Mouse (Mus musculus) heart, adult 2 months (tissue): Measurements from ENCODE around the gene Atrnl1. TPM values are rescaled to one million over a fixed set of nuclear protein-coding genes. Genes with fewer than 3 reads are reported as not detected.

Experiments
- DNase-seq, 2 experiments: peaks; one replicate each; pipeline ENCODE4 v3.0.0; 2021
- H3K27ac ChIP-seq: fragments of 200-600 bp; 2 replicates; pipeline ENCODE4 v1.8.1; 2022
- H3K27me3 ChIP-seq: fragments of 200-500 bp; 2 replicates; pipeline ENCODE4 v1.6.1; 2012; ENCODE audit warnings: mild to moderate bottlenecking, low read length, inconsistent platforms, mixed read lengths; ENCODE audit not compliant: control insufficient read depth, insufficient read depth
- H3K36me3 ChIP-seq: fragments of 200-500 bp; 2 replicates; pipeline ENCODE4 v1.6.1; 2012; ENCODE audit warnings: low read length, inconsistent platforms; ENCODE audit not compliant: control insufficient read depth, insufficient read depth
- H3K4me1 ChIP-seq: fragments of 200-500 bp; 2 replicates; pipeline ENCODE4 v1.6.1; 2011; ENCODE audit warnings: low read length; ENCODE audit not compliant: control insufficient read depth, insufficient read depth
- H3K4me3 ChIP-seq: fragments of 200-600 bp; 2 replicates; pipeline ENCODE4 v1.8.1; 2022
- H3K79me2 ChIP-seq: fragments of 200-500 bp; replicated peaks from 2 replicates; pipeline ENCODE4 v1.6.1; 2012; ENCODE audit warnings: mild to moderate bottlenecking, inconsistent platforms, low read length, moderate library complexity, mixed read lengths; ENCODE audit not compliant: control insufficient read depth, insufficient read depth
- H3K9ac ChIP-seq: fragments of 200-500 bp; 2 replicates; pipeline ENCODE4 v1.6.1; 2012; ENCODE audit warnings: low read depth, mild to moderate bottlenecking, control low read depth, inconsistent platforms, low read length, mixed read lengths
- CTCF ChIP-seq: fragments of 200-600 bp; IDR thresholded peaks from 2 replicates; pipeline ENCODE4 v1.8.1; 2022; ENCODE audit warnings: antibody characterized with exemption, mild to moderate bottlenecking, moderate library complexity
- EP300 ChIP-seq: fragments of 200-500 bp; IDR thresholded peaks from 2 replicates; pipeline ENCODE4 v1.6.1; 2011; ENCODE audit warnings: low read depth, low read length, control low read depth; ENCODE audit not compliant: insufficient read depth
- POLR2A ChIP-seq: fragments of 200-500 bp; IDR thresholded peaks from 2 replicates; pipeline ENCODE4 v1.6.1; 2011; ENCODE audit warnings: mild to moderate bottlenecking, low read depth, low read length, control low read depth; ENCODE audit not compliant: insufficient read depth
- WGBS: fragments of 180-500 bp; shearing (Covaris S2); methylation state at CpG from one replicate; pipeline ENCODE4 v1.1.7; 2018; 5-methylcytosine and 5-hydroxymethylcytosine counted together
- intact Hi-C: fragments of 180-260 bp; cut with DNase I; formaldehyde crosslinking; loops from one replicate; pipeline ENCODE4 v1.15.1; 2025
- polyA plus RNA-seq: library from polyadenylated mRNA; depleted of rRNA; stranded (reverse); fragments of >200 nt; gene quantifications from 2 replicates; pipeline ENCODE4 v1.2.3, GENCODE M21; 2012
- total RNA-seq, 2 experiments: library from RNA; stranded (reverse); gene quantifications; 2 replicates each; pipeline ENCODE4 v1.2.3; 2021

Atrnl1 gene
- total and polyA plus RNA-seq, 3 experiments = 6.3 to 14.2 (median 13.4) TPM

- Histone ChIP-seq H3K79me2 (no peaks in the 10 kb centered on the region), H3K36me3 (no peaks in the 10 kb centered on the region), H3K4me3 (no peak overlapping the region), H3K27ac (no peak overlapping the region), H3K27me3 (no peaks in the 10 kb centered on the region), H3K4me1 (peaks cover 7% of the 10 kb centered on the region), H3K9ac (no peak overlapping the region)
- DNase-seq = no peak
- TF ChIP-seq POLR2A = no peak
- no peak for TF ChIP-seq CTCF
- no peak for TF ChIP-seq EP300
- intact Hi-C loops = loop anchor here (5.0 kb wide), 1 partner anchor 39 kb away; no protein-coding TSS in a partner anchor
- 81% methylated on average over 5 of the region's 5 CpGs for WGBS
Observed at GRCm38 (mm10) chr19:58018698-58019097, 407.9 kb downstream of the Atrnl1 start.

- Histone ChIP-seq H3K4me1 (peaks cover 2% of the 10 kb centered on the region), H3K4me3 (no peak overlapping the region), H3K27me3 (no peaks in the 10 kb centered on the region), H3K9ac (no peak overlapping the region), H3K79me2 (no peaks in the 10 kb centered on the region), H3K27ac (no peak overlapping the region), H3K36me3 (no peaks in the 10 kb centered on the region)
- WGBS = 97% methylated on average over 8 of the region's 8 CpGs
- intact Hi-C loops = no loop called here
- no peak for DNase-seq
- TF ChIP-seq CTCF = no peak
- no peak for TF ChIP-seq POLR2A
- TF ChIP-seq EP300 = no peak
Observed at GRCm38 (mm10) chr19:58021514-58022284, 410.9 kb downstream of the Atrnl1 start.

GRCm38 (mm10) chr19:58023216-58023825 lies 412.5 kb downstream of the Atrnl1 start:
- Histone ChIP-seq H3K36me3 (no peaks in the 10 kb centered on the region), H3K9ac (no peak overlapping the region), H3K79me2 (no peaks in the 10 kb centered on the region), H3K27ac (no peak overlapping the region), H3K4me3 (no peak overlapping the region), H3K27me3 (no peaks in the 10 kb centered on the region), H3K4me1 (no peaks in the 10 kb centered on the region)
- intact Hi-C loops = no loop called here
- WGBS = 89% methylated on average over 14 of the region's 14 CpGs
- TF ChIP-seq POLR2A (no peak), EP300 (no peak)
- no peak for DNase-seq

GRCm38 (mm10) chr19:58025053-58025452 lies 414.2 kb downstream of the Atrnl1 start:
- Histone ChIP-seq H3K4me1 (no peaks in the 10 kb centered on the region), H3K27ac (no peak overlapping the region), H3K36me3 (no peaks in the 10 kb centered on the region), H3K27me3 (no peaks in the 10 kb centered on the region), H3K4me3 (no peak overlapping the region), H3K79me2 (no peaks in the 10 kb centered on the region), H3K9ac (no peak overlapping the region)
- TF ChIP-seq POLR2A (no peak), EP300 (no peak), CTCF (no peak)
- WGBS = 88% methylated on average over 2 of the region's 2 CpGs
- intact Hi-C loops = no loop called here
- no peak for DNase-seq

GRCm38 (mm10) chr19:58029661-58030060 lies 418.8 kb downstream of the Atrnl1 start:
- Histone ChIP-seq H3K79me2 (no peaks in the 10 kb centered on the region), H3K9ac (no peak overlapping the region), H3K27ac (no peak overlapping the region), H3K27me3 (no peaks in the 10 kb centered on the region), H3K36me3 (no peaks in the 10 kb centered on the region), H3K4me1 (no peaks in the 10 kb centered on the region), H3K4me3 (no peak overlapping the region)
- no peak for TF ChIP-seq CTCF
- no peak for TF ChIP-seq POLR2A
- no peak for TF ChIP-seq EP300
- DNase-seq = no peak
- WGBS = 67% methylated on average over 2 of the region's 2 CpGs
- intact Hi-C loops = no loop called here

GRCm38 (mm10) chr19:58033241-58033640 lies 422.4 kb downstream of the Atrnl1 start:
- no peaks in the 10 kb centered on the region for H3K27me3 ChIP-seq
- TF ChIP-seq EP300 (no peak), CTCF (no peak), POLR2A (no peak)
- no peak for DNase-seq
- no peaks in the 10 kb centered on the region for H3K4me1 ChIP-seq
- no peak overlapping the region for H3K4me3 ChIP-seq
- intact Hi-C loops = no loop called here
- 95% methylated on average over 5 of the region's 5 CpGs for WGBS
- H3K79me2 ChIP-seq = no peaks in the 10 kb centered on the region
- H3K9ac ChIP-seq = no peak overlapping the region
- H3K36me3 ChIP-seq = no peaks in the 10 kb centered on the region
- no peak overlapping the region for H3K27ac ChIP-seq
